In the genomic region with DNA sequence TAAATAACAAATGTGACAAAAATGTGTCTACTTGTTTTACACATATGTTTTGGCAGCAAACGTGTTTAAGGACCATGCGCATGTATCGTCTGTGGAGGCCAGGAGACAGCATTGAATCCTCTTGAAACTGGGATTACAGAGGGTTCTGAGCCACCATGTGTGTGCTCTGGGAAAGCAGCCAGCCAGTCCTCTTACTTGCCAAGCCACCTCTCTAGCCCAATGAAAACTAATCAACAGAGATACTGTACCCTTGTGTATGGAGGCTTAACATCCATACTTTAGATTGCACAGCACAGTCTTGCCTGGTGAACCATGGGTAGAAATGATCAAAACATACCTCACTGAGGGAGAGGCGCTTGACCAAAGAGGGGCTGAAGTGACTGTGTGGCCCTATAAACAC, we compare ENCODE assay signal across 20 mouse cellular contexts. TPM values are rescaled to one million over a fixed set of nuclear protein-coding genes. Genes with fewer than 3 reads are reported as not detected.
DNase-seq lines count a peak whose midpoint lies in the region; ATAC-seq and TF ChIP-seq lines count a peak whose summit lies in the region.
"Had no signal": no experiment of that assay in that cellular context is flagged by ENCODE, and none has a peak within 500 bp of the region (broad histone marks: within the 10 kb centered on the region; RNA-seq: fewer than 3 reads in every experiment).

No protein-coding gene starts in this region.

- intact Hi-C loops in left cerebral cortex, postnatal 4 days (cut with DNase I), result loop anchor here (5.0 to 10.0 kb wide), 2 partner anchors 91 to 869 kb away; no protein-coding TSS in a partner anchor

- H3K27me3 ChIP-seq in forebrain, embryonic 13.5 days, result no peaks in the 10 kb centered on the region
- no peaks in the 10 kb centered on the region for H3K27me3 ChIP-seq in forebrain, embryonic 11.5 days (ENCODE audit: control insufficient read depth, insufficient read depth, low read length)
- H3K27me3 ChIP-seq in forebrain, embryonic 15.5 days, result no peaks in the 10 kb centered on the region
- H3K27me3 ChIP-seq: limb, embryonic 15.5 days; neural tube, embryonic 12.5 days had no signal

- H3K36me3 ChIP-seq in forebrain, embryonic 13.5 days (ENCODE audit: poor library complexity, severe bottlenecking), result no peaks in the 10 kb centered on the region
- no peaks in the 10 kb centered on the region for H3K36me3 ChIP-seq in forebrain, embryonic 11.5 days (ENCODE audit: control insufficient read depth, insufficient read depth, low read length)
- H3K36me3 ChIP-seq in forebrain, embryonic 15.5 days, result no peaks in the 10 kb centered on the region
- H3K36me3 ChIP-seq: embryonic facial prominence, embryonic 10.5 days; heart, embryonic 10.5 days; limb, embryonic 15.5 days; neural tube, embryonic 12.5 days had no signal

- peaks cover 13% of the 10 kb centered on the region for H3K4me1 ChIP-seq in forebrain, embryonic 13.5 days
- no peaks in the 10 kb centered on the region for H3K4me1 ChIP-seq in forebrain, embryonic 11.5 days (replicated peaks; ENCODE audit: control insufficient read depth, insufficient read depth, low read length)
- H3K4me1 ChIP-seq in forebrain, embryonic 15.5 days, result peaks cover 15% of the 10 kb centered on the region
- H3K4me1 ChIP-seq in lung, adult 2 months (ENCODE audit: control insufficient read depth, insufficient read depth, low read length), result no peaks in the 10 kb centered on the region
- H3K4me1 ChIP-seq: embryonic facial prominence, embryonic 10.5 days; heart, embryonic 10.5 days; limb, embryonic 15.5 days; neural tube, embryonic 12.5 days had no signal

- WGBS in forebrain, embryonic 13.5 days, result 77% methylated on average over 4 of the region's 4 CpGs
- 92% methylated on average over 4 of the region's 4 CpGs for WGBS in forebrain, embryonic 11.5 days
- WGBS in forebrain, embryonic 15.5 days, result 67% methylated on average over 4 of the region's 4 CpGs
- WGBS in lung, adult 2 months, result 89% methylated on average over 4 of the region's 4 CpGs

- DNase-seq in forebrain, embryonic 11.5 days (ENCODE audit: low spot score), result no peak
- peak; percentile 54 for DNase-seq in left cerebral cortex, postnatal 4 days
- no peak for DNase-seq in left cerebral cortex, adult 8-10 months (ENCODE audit: low spot score in 2 of 2)
- DNase-seq in 416B (ENCODE audit: low read depth), result peak; percentile 3
- DNase-seq in adrenal gland, adult 2 months, result no peak
- no peak for DNase-seq in lung, adult 2 months
- DNase-seq: adrenal gland, postnatal 25 days; gastrocnemius, postnatal 36 days; kidney, adult 8-10 months; kidney, postnatal 4 days; liver, postnatal 0 days; thymus, postnatal 36 days had no signal

- TF ChIP-seq POLR2A in lung, adult 2 months (IDR thresholded peaks at IDR 0.05; ENCODE audit: borderline replicate concordance, extremely low read depth, low read depth, low read length), result no peak

- no peaks in the 10 kb centered on the region for H3K9me3 ChIP-seq in forebrain, embryonic 13.5 days (replicated peaks)
- H3K9me3 ChIP-seq in forebrain, embryonic 11.5 days (ENCODE audit: control insufficient read depth, low read length), result no peaks in the 10 kb centered on the region
- H3K9me3 ChIP-seq in forebrain, embryonic 15.5 days, result no peaks in the 10 kb centered on the region
- H3K9me3 ChIP-seq: embryonic facial prominence, embryonic 10.5 days; heart, embryonic 10.5 days; limb, embryonic 15.5 days; neural tube, embryonic 12.5 days had no signal

- TF ChIP-seq CTCF in lung, adult 2 months (IDR thresholded peaks at IDR 0.05; ENCODE audit: insufficient read depth, low read length), result no peak

- H3K4me3 ChIP-seq in forebrain, embryonic 13.5 days, result no peak overlapping the region
- no peak overlapping the region for H3K4me3 ChIP-seq in forebrain, embryonic 11.5 days (ENCODE audit: low read depth, low read length)
- no peak overlapping the region for H3K4me3 ChIP-seq in forebrain, embryonic 15.5 days
- H3K4me3 ChIP-seq in lung, adult 2 months (replicated peaks; ENCODE audit: extremely low read depth, low read depth, low read length), result no peak overlapping the region
- H3K4me3 ChIP-seq: embryonic facial prominence, embryonic 10.5 days; heart, embryonic 10.5 days; left cerebral cortex, adult 2 months; limb, embryonic 15.5 days; neural tube, embryonic 12.5 days had no signal

- H3K4me2 ChIP-seq in forebrain, embryonic 13.5 days, result no peak overlapping the region
- no peak overlapping the region for H3K4me2 ChIP-seq in forebrain, embryonic 11.5 days (ENCODE audit: low read depth, low read length, severe bottlenecking)
- H3K4me2 ChIP-seq in forebrain, embryonic 15.5 days (replicated peaks), result no peak overlapping the region
- H3K4me2 ChIP-seq: limb, embryonic 15.5 days; neural tube, embryonic 12.5 days had no signal

- H3K27ac ChIP-seq in forebrain, embryonic 13.5 days, result no peak overlapping the region
- no peak overlapping the region for H3K27ac ChIP-seq in forebrain, embryonic 11.5 days (ENCODE audit: low read depth, low read length)
- no peak overlapping the region for H3K27ac ChIP-seq in forebrain, embryonic 15.5 days (replicated peaks)
- H3K27ac ChIP-seq: embryonic facial prominence, embryonic 10.5 days; heart, embryonic 10.5 days; left cerebral cortex, adult 2 months; limb, embryonic 15.5 days; macrophage; neural tube, embryonic 12.5 days had no signal

- H3K9ac ChIP-seq in forebrain, embryonic 13.5 days, result no peak overlapping the region
- H3K9ac ChIP-seq in forebrain, embryonic 11.5 days (ENCODE audit: low read length), result no peak overlapping the region
- H3K9ac ChIP-seq in forebrain, embryonic 15.5 days (replicated peaks), result no peak overlapping the region
- H3K9ac ChIP-seq: limb, embryonic 15.5 days; liver, postnatal 0 days; neural tube, embryonic 12.5 days had no signal

- ATAC-seq in forebrain, embryonic 13.5 days, result peak; percentile 50
- no peak for ATAC-seq in forebrain, embryonic 11.5 days (replicated peaks; ENCODE audit: low FRiP score)
- peak; percentile 52 for ATAC-seq in forebrain, embryonic 15.5 days (replicated peaks)
- ATAC-seq: liver, postnatal 0 days had no signal

RNA-seq across cellular contexts. Expression of a gene that starts 46.3 kb away (rescaled TPM):
- polyA plus RNA-seq in forebrain, embryonic 13.5 days (2015; fragmentation: Nextera tagmentation; extraction: Ambion mirVana), result 2.7 and 2.8 TPM in 2 replicates
- polyA plus RNA-seq in forebrain, embryonic 11.5 days (2014; fragmentation: Nextera tagmentation; extraction: Ambion mirVana), result 0.76 and 0.94 TPM in 2 replicates
- total RNA-seq in left cerebral cortex, postnatal 4 days (2021), result 1 to 10 TPM; 4.0 to 4.4 TPM
- 1 to 10 TPM; 4.3 to 6.0 (median 4.9) TPM for total RNA-seq in left cerebral cortex, adult 8-10 months (2022)
- 3.9 and 4.1 TPM in 2 replicates for polyA plus RNA-seq in forebrain, embryonic 15.5 days (2015; fragmentation: Nextera tagmentation; extraction: Ambion mirVana)
- total RNA-seq in adrenal gland, adult 2 months (2021), result under 1 TPM; 0.46 to 0.55 TPM
- 0.29 and 0.68 TPM in 2 replicates for polyA plus RNA-seq in adrenal gland, adult 2 months (2012; rRNA removed)
- 15.6 and 17.7 TPM in 2 replicates for polyA plus RNA-seq in lung, adult 2 months (2012; rRNA removed)

Comparison
In these comparisons a context has a peak if more than half of its experiments do, and no peak if none do; other contexts are left out.
1. DNase-seq: peak in left cerebral cortex, postnatal 4 days (single experiment) and 416B (single experiment); none in forebrain, embryonic 11.5 days (single experiment), left cerebral cortex, adult 8-10 months (0 of 2), adrenal gland, adult 2 months (single experiment) and lung, adult 2 months (single experiment).